9 mouse cellular contexts compared by ENCODE assay signal in genomic region chr1:25830757-25831520, GRCm38 (mm10). TPM values are rescaled to one million over a fixed set of nuclear protein-coding genes. Genes with fewer than 3 reads are reported as not detected.
DNase-seq lines count a peak whose midpoint lies in the region; ATAC-seq lines count a peak whose summit lies in the region.
"Had no signal": no experiment of that assay in that cellular context is flagged by ENCODE, and none has a peak within 500 bp of the region (broad histone marks: within the 10 kb centered on the region; RNA-seq: fewer than 3 reads in every experiment).

No protein-coding gene starts in this region.

- no peaks in the 10 kb centered on the region for H3K36me3 ChIP-seq in heart, embryonic 15.5 days
- H3K36me3 ChIP-seq in forebrain, embryonic 13.5 days (ENCODE audit: poor library complexity, severe bottlenecking), result no peaks in the 10 kb centered on the region
- no peaks in the 10 kb centered on the region for H3K36me3 ChIP-seq in midbrain, embryonic 10.5 days
- H3K36me3 ChIP-seq: G1E had no signal

- H3K27me3 ChIP-seq in heart, embryonic 15.5 days, result peaks cover 48% of the 10 kb centered on the region
- H3K27me3 ChIP-seq in forebrain, embryonic 13.5 days, result no peaks in the 10 kb centered on the region
- H3K27me3 ChIP-seq in midbrain, embryonic 10.5 days (ENCODE audit: low read depth, poor library complexity, severe bottlenecking), result no peaks in the 10 kb centered on the region

- peak overlapping the region; percentile 58 for H3K4me3 ChIP-seq in heart, embryonic 15.5 days
- peak overlapping the region; percentile 63 for H3K4me3 ChIP-seq in forebrain, embryonic 13.5 days
- peak overlapping the region; percentile 72 for H3K4me3 ChIP-seq in midbrain, embryonic 10.5 days

- DNase-seq in heart, postnatal 14 days, result no peak
- peak; percentile 1 for DNase-seq in ZHBTc4 (ENCODE audit: low read depth, low spot score)
- DNase-seq in midbrain, embryonic 10.5 days (ENCODE audit: low spot score), result peak; percentile 33
- DNase-seq in gastrocnemius, postnatal 4 days (ENCODE audit: low spot score in 2 of 2), result no peak
- DNase-seq in thymus, postnatal 10 days (ENCODE audit: low spot score in 2 of 2), result no peak
- no peak for DNase-seq in thymus, adult 18-20 months

- no peaks in the 10 kb centered on the region; the same call in none of the 2 replicates for H3K4me1 ChIP-seq in heart, embryonic 15.5 days (replicated peaks)
- H3K4me1 ChIP-seq in forebrain, embryonic 13.5 days, result peaks cover 39% of the 10 kb centered on the region
- H3K4me1 ChIP-seq in midbrain, embryonic 10.5 days, result peaks cover 49% of the 10 kb centered on the region

- H3K9me3 ChIP-seq in heart, embryonic 15.5 days (replicated peaks), result no peaks in the 10 kb centered on the region
- H3K9me3 ChIP-seq in forebrain, embryonic 13.5 days (replicated peaks), result no peaks in the 10 kb centered on the region
- no peaks in the 10 kb centered on the region for H3K9me3 ChIP-seq in midbrain, embryonic 10.5 days (replicated peaks)

- 10% methylated on average over 15 of the region's 15 CpGs for WGBS in heart, embryonic 15.5 days
- WGBS in forebrain, embryonic 13.5 days, result under 1% methylated on average over 15 of the region's 15 CpGs
- WGBS in midbrain, embryonic 10.5 days, result 3% methylated on average over 15 of the region's 15 CpGs

- peak overlapping the region; percentile 92 for H3K4me2 ChIP-seq in heart, embryonic 15.5 days
- H3K4me2 ChIP-seq in forebrain, embryonic 13.5 days, result peak overlapping the region; percentile 65

- intact Hi-C loops in heart, postnatal 14 days (cut with DNase I), result no loop called here

- ATAC-seq in heart, embryonic 15.5 days (replicated peaks; ENCODE audit: insufficient number of reproducible peaks, insufficient read depth, low FRiP score, low read depth), result no peak
- peak; percentile 32 for ATAC-seq in forebrain, embryonic 13.5 days

- H3K9ac ChIP-seq in heart, embryonic 15.5 days, result no peak overlapping the region
- peak overlapping the region; percentile 74 for H3K9ac ChIP-seq in forebrain, embryonic 13.5 days

- no peak overlapping the region for H3K27ac ChIP-seq in heart, embryonic 15.5 days
- peak overlapping the region; percentile 86 for H3K27ac ChIP-seq in forebrain, embryonic 13.5 days
- peak overlapping the region; percentile 92 for H3K27ac ChIP-seq in midbrain, embryonic 10.5 days (replicated peaks)

RNA-seq across cellular contexts. Expression of gene Adgrb3, which starts 1.4 kb away (rescaled TPM):
- polyA plus RNA-seq in heart, embryonic 15.5 days (2015; fragmentation: Nextera tagmentation; extraction: Ambion mirVana), result 0.18 and 0.67 TPM in 2 replicates
- total RNA-seq in heart, postnatal 14 days (2021), result under 1 TPM in 1 of 2 experiments, not detected in 1; 0.07 TPM
- polyA plus RNA-seq in forebrain, embryonic 13.5 days (2015; fragmentation: Nextera tagmentation; extraction: Ambion mirVana), result 25.6 and 29.2 TPM in 2 replicates
- 3.7 and 7.9 TPM in 2 replicates for polyA plus RNA-seq in midbrain, embryonic 10.5 days (2016; fragmentation: Nextera tagmentation; extraction: Ambion mirVana)
- total RNA-seq in gastrocnemius, postnatal 4 days (2021), result 1 to 10 TPM; 2.1 to 2.3 TPM
- polyA plus RNA-seq: G1E had no signal

Comparison
In these comparisons a context has a peak if more than half of its experiments do, and no peak if none do; other contexts are left out.
1. DNase-seq: peak in ZHBTc4 (single experiment) and midbrain, embryonic 10.5 days (single experiment); none in heart, postnatal 14 days (0 of 2), gastrocnemius, postnatal 4 days (0 of 2), thymus, postnatal 10 days (0 of 2) and thymus, adult 18-20 months (0 of 2).
2. Peak in every context shown above with its lines, with median percentiles within 50 percentile points of each other: H3K4me3 ChIP-seq.